Mouse (Mus musculus): ENCODE results near the gene D5Ertd577e.
"Not testable (repeated sequence)": the region's sequence is repeated elsewhere in the genome, so short reads cannot be mapped to it uniquely, and the experiment has no call there.

- TF ChIP-seq CTCF (IDR thresholded peaks at IDR 0.05; ENCODE audit: low read depth); EP300 (optimal IDR thresholded peaks at IDR 0.05): not testable (repeated sequence)
These were observed at the start of gene D5Ertd577e for GRCm38 (mm10) chr5:95456506-95456905.
